ENCODE assay signal across 8 mouse cellular contexts in the genomic region with DNA sequence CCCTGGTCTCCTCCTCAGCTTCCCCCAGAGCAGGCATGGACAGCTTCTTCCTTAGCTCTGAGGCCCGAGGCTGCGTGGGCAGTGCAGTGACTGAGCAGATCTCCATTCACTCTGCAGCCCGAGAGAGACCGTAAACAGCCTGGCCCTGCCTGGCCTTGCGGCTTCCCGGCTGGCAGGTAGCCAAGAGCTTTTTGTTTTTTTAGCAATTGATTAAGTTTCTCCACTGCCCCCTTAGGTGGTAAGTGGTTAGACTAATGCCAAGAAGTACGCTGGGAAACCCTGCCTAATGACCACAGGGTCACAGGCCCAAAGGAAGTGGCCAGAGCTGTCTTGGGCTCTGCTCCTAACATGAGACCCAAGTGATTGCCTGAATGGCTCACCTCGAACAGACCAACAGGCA. TPM values are rescaled to one million over a fixed set of nuclear protein-coding genes. Genes with fewer than 3 reads are reported as not detected.
DNase-seq lines count a peak whose midpoint lies in the region; ATAC-seq lines count a peak whose summit lies in the region.

No protein-coding gene starts in this region.

- H3K4me3 ChIP-seq in midbrain, embryonic 12.5 days, result no peak overlapping the region
- no peak overlapping the region for H3K4me3 ChIP-seq in midbrain, embryonic 11.5 days (ENCODE audit: low read depth, low read length)
- H3K4me3 ChIP-seq in stomach, embryonic 16.5 days (replicated peaks; ENCODE audit: low read length), result no peak overlapping the region

- no peaks in the 10 kb centered on the region; the same call in 1 of the 2 replicates for H3K36me3 ChIP-seq in midbrain, embryonic 12.5 days
- no peaks in the 10 kb centered on the region for H3K36me3 ChIP-seq in midbrain, embryonic 11.5 days (ENCODE audit: control insufficient read depth, insufficient read depth, low read length)
- no peaks in the 10 kb centered on the region; the same call in 1 of the 2 replicates for H3K36me3 ChIP-seq in stomach, embryonic 16.5 days (ENCODE audit: control insufficient read depth, insufficient read depth, low read length)

- 61% methylated on average over 8 of the region's 8 CpGs for WGBS in midbrain, embryonic 12.5 days
- 80% methylated on average over 8 of the region's 8 CpGs for WGBS in midbrain, embryonic 11.5 days
- WGBS in stomach, embryonic 16.5 days, result 17% methylated on average over 8 of the region's 8 CpGs

- no peak for DNase-seq in midbrain, embryonic 11.5 days (ENCODE audit: low spot score, missing footprints)
- peak; percentile 98 for DNase-seq in fibroblast of lung, adult 2 months (ENCODE audit: low read depth)
- peak; percentile 74 for DNase-seq in heart, postnatal 4 days
- DNase-seq in layer of hippocampus, adult 9-11 months, result peak; percentile 30
- DNase-seq in lung, postnatal 36 days, result peak; percentile 87
- DNase-seq in spleen, adult 12 weeks (ENCODE audit: low spot score), result no peak

- peaks cover 34% of the 10 kb centered on the region for H3K4me1 ChIP-seq in midbrain, embryonic 12.5 days
- H3K4me1 ChIP-seq in midbrain, embryonic 11.5 days (ENCODE audit: control insufficient read depth, insufficient read depth, low read length), result peaks cover 8% of the 10 kb centered on the region
- H3K4me1 ChIP-seq in stomach, embryonic 16.5 days (ENCODE audit: control insufficient read depth, insufficient read depth, low read length), result peaks cover 29% of the 10 kb centered on the region

- no peak for ATAC-seq in midbrain, embryonic 12.5 days (ENCODE audit: low FRiP score, low read depth)
- no peak for ATAC-seq in midbrain, embryonic 11.5 days (ENCODE audit: low FRiP score)
- ATAC-seq in stomach, embryonic 16.5 days (ENCODE audit: insufficient read depth, low FRiP score), result peak; percentile 33

- 0 out of 2 replicates have a peak overlapping the region, but pooled peaks have one; percentile 35 for H3K27ac ChIP-seq in midbrain, embryonic 12.5 days (replicated peaks)
- no peak overlapping the region for H3K27ac ChIP-seq in midbrain, embryonic 11.5 days (ENCODE audit: low read depth, low read length)
- peak overlapping the region; percentile 86 for H3K27ac ChIP-seq in stomach, embryonic 16.5 days (ENCODE audit: low read length)

- H3K9ac ChIP-seq in midbrain, embryonic 12.5 days (replicated peaks), result no peak overlapping the region; the same call in 1 of the 2 replicates
- no peak overlapping the region for H3K9ac ChIP-seq in midbrain, embryonic 11.5 days (ENCODE audit: low read length)
- H3K9ac ChIP-seq in stomach, embryonic 16.5 days (ENCODE audit: low read length), result peak overlapping the region; percentile 58

- H3K9me3 ChIP-seq in midbrain, embryonic 12.5 days, result no peaks in the 10 kb centered on the region
- no peaks in the 10 kb centered on the region for H3K9me3 ChIP-seq in midbrain, embryonic 11.5 days (ENCODE audit: control insufficient read depth, low read length)
- H3K9me3 ChIP-seq in stomach, embryonic 16.5 days (replicated peaks; ENCODE audit: control insufficient read depth, low read length), result no peaks in the 10 kb centered on the region

- H3K27me3 ChIP-seq in midbrain, embryonic 12.5 days, result no peaks in the 10 kb centered on the region
- no peaks in the 10 kb centered on the region for H3K27me3 ChIP-seq in midbrain, embryonic 11.5 days (ENCODE audit: control insufficient read depth, insufficient read depth, low read length)
- no peaks in the 10 kb centered on the region for H3K27me3 ChIP-seq in stomach, embryonic 16.5 days (ENCODE audit: control insufficient read depth, insufficient read depth, low read length)

- no peak overlapping the region for H3K4me2 ChIP-seq in midbrain, embryonic 12.5 days (replicated peaks)
- H3K4me2 ChIP-seq in midbrain, embryonic 11.5 days, result no peak overlapping the region
- peak overlapping the region; percentile 15; the same call in 1 of the 2 replicates for H3K4me2 ChIP-seq in stomach, embryonic 16.5 days (ENCODE audit: low read depth, low read length)

RNA-seq across cellular contexts. Expression of a gene that starts 47.7 kb away (rescaled TPM):
- polyA plus RNA-seq in midbrain, embryonic 12.5 days (2016; fragmentation: Nextera tagmentation; extraction: Ambion mirVana), result 3.0 and 3.2 TPM in 2 replicates
- polyA plus RNA-seq in midbrain, embryonic 11.5 days (2014; fragmentation: Nextera tagmentation; extraction: Ambion mirVana), result 2.6 and 2.8 TPM in 2 replicates
- 10 to 100 TPM; 43.1 to 46.0 TPM for total RNA-seq in heart, postnatal 4 days (2021)
- polyA plus RNA-seq in stomach, embryonic 16.5 days (2015; fragmentation: Nextera tagmentation; extraction: Ambion mirVana), result 5.0 and 5.5 TPM in 2 replicates

Comparison
In these comparisons a context has a peak if more than half of its experiments do, and no peak if none do; other contexts are left out.
1. DNase-seq: peak in fibroblast of lung, adult 2 months (single experiment), heart, postnatal 4 days (single experiment), layer of hippocampus, adult 9-11 months (single experiment) and lung, postnatal 36 days (single experiment); none in midbrain, embryonic 11.5 days (single experiment) and spleen, adult 12 weeks (single experiment).